Mouse (Mus musculus) intestine, embryonic 16.5 days (tissue): ENCODE data around the gene Rflnb. TPM values are rescaled to one million over a fixed set of nuclear protein-coding genes. Genes with fewer than 3 reads are reported as not detected.

Experiments used
- ATAC-seq: fragments of 200-750 bp; cut with Nextera tagmentation; 2 replicates; pipeline ENCODE4 v1.8.0; 2017; ENCODE audit warnings: moderate TSS enrichment, moderate library complexity
- H3K27ac ChIP-seq: fragments of 300-500 bp; sonication (generic); 2 replicates; pipeline ENCODE4 v1.5.1; 2014; ENCODE audit warnings: mild to moderate bottlenecking, low read length
- H3K27me3 ChIP-seq: fragments of 300-500 bp; sonication (generic); replicated peaks from 2 replicates; pipeline ENCODE4 v1.6.1; 2014; ENCODE audit warnings: low read length, control low read depth, mixed read lengths; ENCODE audit not compliant: control insufficient read depth, insufficient read depth
- H3K36me3 ChIP-seq: fragments of 300-500 bp; sonication (generic); 2 replicates; pipeline ENCODE4 v1.6.1; 2014; ENCODE audit warnings: low read length, control low read depth; ENCODE audit not compliant: control insufficient read depth, insufficient read depth
- H3K4me1 ChIP-seq: fragments of 300-500 bp; sonication (generic); 2 replicates; pipeline ENCODE4 v1.6.1; 2014; ENCODE audit warnings: low read length, control low read depth, mixed read lengths; ENCODE audit not compliant: control insufficient read depth, insufficient read depth
- H3K4me2 ChIP-seq: fragments of 300-500 bp; sonication (generic); 2 replicates; pipeline ENCODE4 v1.6.1; 2014; ENCODE audit warnings: low read depth, low read length, control low read depth
- H3K4me3 ChIP-seq: fragments of 300-500 bp; sonication (generic); 2 replicates; pipeline ENCODE4 v1.5.1; 2014; ENCODE audit warnings: mild to moderate bottlenecking, low read length
- H3K9ac ChIP-seq: fragments of 300-500 bp; sonication (generic); 2 replicates; pipeline ENCODE4 v1.6.1; 2014; ENCODE audit warnings: low read depth, low read length
- H3K9me3 ChIP-seq: fragments of 300-500 bp; sonication (generic); 2 replicates; pipeline ENCODE4 v1.6.1; 2016; ENCODE audit warnings: low read length, control low read depth; ENCODE audit not compliant: control insufficient read depth
- WGBS: fragments of 180-500 bp; shearing (Covaris S2); extraction: QIAGEN DNeasy Blood & Tissue Kit; methylation state at CpG from one replicate; pipeline ENCODE4 v1.1.7; 2014; 5-methylcytosine and 5-hydroxymethylcytosine counted together
- polyA plus RNA-seq: library from polyadenylated mRNA; unstranded; fragments of >200 nt; fragmentation: Nextera tagmentation; extraction: Ambion mirVana; gene quantifications from 2 replicates; pipeline ENCODE4 v1.2.1, GENCODE M21; 2015

Rflnb gene
- polyA plus RNA-seq, 1 experiment from 2014 or later = 48.8 TPM

GRCm38 (mm10) chr11:76040761-76041376 is 13.3 kb upstream of the Rflnb start:
- Histone ChIP-seq H3K4me2 (no peak overlapping the region), H3K27me3 (no peaks in the 10 kb centered on the region), H3K27ac (no peak overlapping the region), H3K9me3 (no peaks in the 10 kb centered on the region), H3K4me1 (peaks cover 15% of the 10 kb centered on the region; the same call in 1 of the 2 replicates), H3K4me3 (no peak overlapping the region), H3K36me3 (no peaks in the 10 kb centered on the region), H3K9ac (no peak overlapping the region)
- no peak for ATAC-seq
- WGBS = 78% methylated on average over 4 of the region's 4 CpGs

- Histone ChIP-seq H3K4me1 (peaks cover 15% of the 10 kb centered on the region; the same call in 1 of the 2 replicates), H3K27me3 (no peaks in the 10 kb centered on the region), H3K27ac (no peak overlapping the region), H3K9me3 (no peaks in the 10 kb centered on the region), H3K4me3 (no peak overlapping the region), H3K36me3 (no peaks in the 10 kb centered on the region), H3K4me2 (no peak overlapping the region), H3K9ac (no peak overlapping the region)
- ATAC-seq = no peak
- 85% methylated on average over 8 of the region's 8 CpGs for WGBS
These were observed 12.5 kb upstream of the Rflnb start for GRCm38 (mm10) chr11:76040106-76040505.

- Histone ChIP-seq H3K36me3 (no peaks in the 10 kb centered on the region), H3K4me3 (no peak overlapping the region)
These were observed 11.9 kb upstream of the Rflnb start for GRCm38 (mm10) chr11:76039271-76040053.

GRCm38 (mm10) chr11:76037581-76038294 is 10.2 kb upstream of the Rflnb start:
- no peak overlapping the region for H3K27ac ChIP-seq
- H3K36me3 ChIP-seq = no peaks in the 10 kb centered on the region
- ATAC-seq = no peak
- no peak overlapping the region for H3K4me2 ChIP-seq
- H3K9ac ChIP-seq = no peak overlapping the region
- H3K4me1 ChIP-seq = peaks cover 9% of the 10 kb centered on the region; the same call in 1 of the 2 replicates
- WGBS = 40% methylated on average over 6 of the region's 6 CpGs
- H3K9me3 ChIP-seq = no peaks in the 10 kb centered on the region
- H3K4me3 ChIP-seq = no peak overlapping the region
- no peaks in the 10 kb centered on the region for H3K27me3 ChIP-seq

More at GRCm38 (mm10) chr11:76039271-76040053, 11.9 kb upstream of the Rflnb start:
- H3K4me2 ChIP-seq = no peak overlapping the region
- H3K9ac ChIP-seq = no peak overlapping the region
- H3K27me3 ChIP-seq = no peaks in the 10 kb centered on the region
- WGBS = 94% methylated on average over 3 of the region's 3 CpGs
- H3K9me3 ChIP-seq = no peaks in the 10 kb centered on the region
- H3K4me1 ChIP-seq = peaks cover 13% of the 10 kb centered on the region; the same call in 1 of the 2 replicates
- H3K27ac ChIP-seq = no peak overlapping the region
- ATAC-seq = no peak

- WGBS = 85% methylated on average over 8 of the region's 8 CpGs
- H3K4me1 ChIP-seq = 0 out of 2 replicates have a peak, but pooled peaks cover 8% of the 10 kb centered on the region
- no peak overlapping the region for H3K9ac ChIP-seq
- no peaks in the 10 kb centered on the region for H3K36me3 ChIP-seq
- no peak overlapping the region for H3K4me3 ChIP-seq
- no peak for ATAC-seq
- no peak overlapping the region for H3K4me2 ChIP-seq
- H3K9me3 ChIP-seq = no peaks in the 10 kb centered on the region
- H3K27me3 ChIP-seq = no peaks in the 10 kb centered on the region
- H3K27ac ChIP-seq = no peak overlapping the region
These were observed 7.6 kb upstream of the Rflnb start for GRCm38 (mm10) chr11:76035182-76035581.

- Histone ChIP-seq H3K27me3 (no peaks in the 10 kb centered on the region), H3K27ac (no peak overlapping the region), H3K4me1 (0 out of 2 replicates have a peak, but pooled peaks cover 8% of the 10 kb centered on the region), H3K9me3 (no peaks in the 10 kb centered on the region), H3K4me3 (no peak overlapping the region), H3K4me2 (no peak overlapping the region), H3K9ac (no peak overlapping the region), H3K36me3 (no peaks in the 10 kb centered on the region)
- 85% methylated on average over 4 of the region's 4 CpGs for WGBS
- ATAC-seq = no peak
These were observed 6.3 kb upstream of the Rflnb start for GRCm38 (mm10) chr11:76033836-76034235.

- Histone ChIP-seq H3K27ac (0 out of 2 replicates have a peak overlapping the region, but pooled peaks have one; percentile 12), H3K9me3 (no peaks in the 10 kb centered on the region), H3K4me1 (peaks cover 8% of the 10 kb centered on the region; the same call in 1 of the 2 replicates), H3K27me3 (no peaks in the 10 kb centered on the region), H3K9ac (no peak overlapping the region), H3K36me3 (no peaks in the 10 kb centered on the region), H3K4me3 (no peak overlapping the region), H3K4me2 (no peak overlapping the region)
- 71% methylated on average over 6 of the region's 6 CpGs for WGBS
- peak; percentile 71 for ATAC-seq
These were observed 5.8 kb upstream of the Rflnb start for GRCm38 (mm10) chr11:76033359-76033758.

- WGBS = 7% methylated on average over 11 of the region's 14 CpGs
- no peaks in the 10 kb centered on the region for H3K36me3 ChIP-seq
- H3K9me3 ChIP-seq = no peaks in the 10 kb centered on the region
- ATAC-seq = peak; percentile 50
- H3K9ac ChIP-seq = peak overlapping the region; percentile 95
- peak overlapping the region; percentile 86 for H3K4me2 ChIP-seq
- no peaks in the 10 kb centered on the region for H3K27me3 ChIP-seq
- peaks cover 25% of the 10 kb centered on the region for H3K4me1 ChIP-seq
- H3K27ac ChIP-seq = peak overlapping the region; percentile 87
- peak overlapping the region; percentile 92 for H3K4me3 ChIP-seq
These were observed 487 bp upstream of the Rflnb start for GRCm38 (mm10) chr11:76028072-76028465.

GRCm38 (mm10) chr11:76026527-76027138 is 949 bp downstream of the Rflnb start:
- Histone ChIP-seq H3K36me3 (0 out of 2 replicates have a peak, but pooled peaks cover 3% of the 10 kb centered on the region), H3K4me3 (peak overlapping the region; percentile 92), H3K9me3 (no peaks in the 10 kb centered on the region), H3K27me3 (no peaks in the 10 kb centered on the region), H3K4me2 (peak overlapping the region; percentile 86), H3K27ac (peak overlapping the region; percentile 86; the same call in 1 of the 2 replicates), H3K4me1 (peaks cover 18% of the 10 kb centered on the region), H3K9ac (peak overlapping the region; percentile 95)
- no peak for ATAC-seq
- 5% methylated on average over 14 of the region's 14 CpGs for WGBS
